Mouse (Mus musculus): ENCODE data around the gene Blm. TPM values are rescaled to one million over a fixed set of nuclear protein-coding genes. Genes with fewer than 3 reads are reported as not detected.

The Blm gene
- polyA plus RNA-seq, 1 experiment from 2014 or later: 27.0 TPM

DNA sequence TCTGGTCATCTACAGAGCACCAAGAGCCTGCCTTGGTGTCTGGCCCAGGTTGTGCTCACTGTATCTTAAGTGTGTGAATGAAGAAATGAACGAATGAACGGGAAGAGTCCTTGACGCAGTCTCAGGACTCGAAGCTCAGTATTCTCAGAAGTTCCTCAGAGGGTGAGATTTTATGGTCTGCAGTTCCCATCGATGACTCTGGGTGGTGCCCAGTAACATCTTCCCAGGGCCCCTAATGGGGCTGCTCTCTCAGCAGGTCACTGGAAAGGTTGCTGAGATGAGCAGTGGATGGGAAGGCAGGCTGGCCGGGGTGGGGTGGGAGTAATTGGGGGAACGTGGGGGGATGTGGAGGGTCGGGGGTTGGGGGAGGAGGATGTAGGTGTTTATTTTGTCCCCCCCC is 23.2 kb upstream of the Blm start:
- Histone ChIP-seq H3K4me2 (replicated peaks) (no peak overlapping the region), H3K36me3 (no peaks in the 10 kb centered on the region), H3K4me3 (no peak overlapping the region), H3K4me1 (no peaks in the 10 kb centered on the region), H3K9me3 (no peaks in the 10 kb centered on the region), H3K9ac (no peak overlapping the region), H3K27me3 (replicated peaks) (no peaks in the 10 kb centered on the region), H3K27ac (no peak overlapping the region)
- WGBS: 45% methylated on average over 8 of the region's 8 CpGs
- no peak for ATAC-seq (ENCODE audit: low FRiP score, low read depth)

- H3K36me3 ChIP-seq: no peaks in the 10 kb centered on the region
- no peaks in the 10 kb centered on the region for H3K9me3 ChIP-seq
- no peaks in the 10 kb centered on the region for H3K4me1 ChIP-seq
- no peak overlapping the region for H3K4me3 ChIP-seq
- ATAC-seq (ENCODE audit: low FRiP score, low read depth): no peak
- no peaks in the 10 kb centered on the region for H3K27me3 ChIP-seq (replicated peaks)
- H3K9ac ChIP-seq: no peak overlapping the region
- H3K27ac ChIP-seq: no peak overlapping the region
- WGBS: 89% methylated on average over 4 of the region's 4 CpGs
- no peak overlapping the region for H3K4me2 ChIP-seq (replicated peaks)
Measured at GRCm38 (mm10) chr7:80557161-80557560, 22.2 kb upstream of the Blm start.

- Histone ChIP-seq H3K27me3 (replicated peaks) (no peaks in the 10 kb centered on the region), H3K4me1 (no peaks in the 10 kb centered on the region), H3K4me2 (replicated peaks) (no peak overlapping the region), H3K36me3 (no peaks in the 10 kb centered on the region), H3K27ac (no peak overlapping the region), H3K9me3 (no peaks in the 10 kb centered on the region), H3K9ac (no peak overlapping the region), H3K4me3 (no peak overlapping the region)
- WGBS: 92% methylated on average over 3 of the region's 3 CpGs
- no peak for ATAC-seq (ENCODE audit: low FRiP score, low read depth)
Measured at GRCm38 (mm10) chr7:80556166-80556565, 21.2 kb upstream of the Blm start.

- Histone ChIP-seq H3K36me3 (no peaks in the 10 kb centered on the region), H3K4me2 (replicated peaks) (no peak overlapping the region), H3K4me3 (no peak overlapping the region), H3K27ac (no peak overlapping the region), H3K27me3 (replicated peaks) (no peaks in the 10 kb centered on the region), H3K4me1 (no peaks in the 10 kb centered on the region), H3K9me3 (no peaks in the 10 kb centered on the region), H3K9ac (no peak overlapping the region)
- WGBS: 71% methylated on average over 3 of the region's 3 CpGs
- no peak for ATAC-seq (ENCODE audit: low FRiP score, low read depth)
Measured at GRCm38 (mm10) chr7:80555146-80555545, 20.2 kb upstream of the Blm start.

DNA sequence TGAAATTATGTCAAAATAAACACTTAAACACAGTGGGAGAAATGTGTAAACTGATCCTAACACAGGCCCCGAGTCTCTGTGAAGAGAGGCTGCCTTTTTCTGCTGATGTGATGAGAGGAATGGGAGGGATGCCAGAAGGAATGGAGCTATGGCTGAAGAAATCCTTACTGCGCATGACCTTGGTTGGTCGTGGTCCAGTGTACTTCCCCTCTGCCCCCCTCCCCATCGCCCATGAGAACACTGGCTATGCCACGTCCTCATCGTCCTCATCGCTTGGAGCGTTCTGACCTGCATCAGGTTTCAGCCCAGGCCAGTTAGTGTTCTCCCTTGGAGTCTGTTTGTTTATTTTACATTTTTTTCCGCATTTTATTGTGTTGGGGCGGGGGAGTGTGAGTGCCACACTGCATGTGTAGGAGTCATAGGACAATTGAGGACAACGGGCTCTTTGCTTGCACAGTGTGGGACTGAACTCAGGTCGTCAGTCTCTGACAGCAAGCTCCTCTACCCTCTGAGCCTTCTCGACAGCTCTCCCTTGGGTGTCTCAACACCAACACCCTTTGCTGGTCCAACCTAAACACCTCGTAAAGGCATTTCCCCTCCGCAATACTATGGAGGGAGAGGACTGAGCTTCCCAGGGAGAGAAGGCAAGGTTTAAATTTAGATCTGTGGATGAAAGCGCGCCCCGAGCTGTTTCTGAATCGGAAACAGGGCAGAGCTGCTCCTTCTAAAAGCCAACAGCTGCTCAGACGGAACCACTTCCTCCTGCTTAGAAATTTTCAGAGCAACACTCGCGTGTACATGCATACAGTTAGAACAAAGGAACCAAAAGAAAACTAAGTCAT is 19.5 kb upstream of the Blm start:
- H3K4me3 ChIP-seq: no peak overlapping the region
- WGBS: 75% methylated on average over 22 of the region's 22 CpGs
- H3K27ac ChIP-seq: no peak overlapping the region
- H3K4me2 ChIP-seq (replicated peaks): no peak overlapping the region
- ATAC-seq (ENCODE audit: low FRiP score, low read depth): no peak
- H3K27me3 ChIP-seq (replicated peaks): no peaks in the 10 kb centered on the region
- no peak overlapping the region for H3K9ac ChIP-seq
- no peaks in the 10 kb centered on the region for H3K36me3 ChIP-seq
- H3K4me1 ChIP-seq: no peaks in the 10 kb centered on the region
- no peaks in the 10 kb centered on the region for H3K9me3 ChIP-seq

- Histone ChIP-seq H3K4me3 (no peak overlapping the region), H3K36me3 (no peaks in the 10 kb centered on the region), H3K27ac (no peak overlapping the region), H3K27me3 (replicated peaks) (no peaks in the 10 kb centered on the region), H3K9ac (no peak overlapping the region), H3K4me1 (no peaks in the 10 kb centered on the region), H3K4me2 (replicated peaks) (no peak overlapping the region), H3K9me3 (no peaks in the 10 kb centered on the region)
- WGBS: 85% methylated on average over 7 of the region's 7 CpGs
- ATAC-seq (ENCODE audit: low FRiP score, low read depth): no peak
Measured at GRCm38 (mm10) chr7:80548513-80549260, 13.8 kb upstream of the Blm start.

GRCm38 (mm10) chr7:80542139-80542831 is 7.4 kb upstream of the Blm start:
- Histone ChIP-seq H3K9ac (no peak overlapping the region), H3K4me3 (no peak overlapping the region), H3K27ac (no peak overlapping the region), H3K4me1 (no peaks in the 10 kb centered on the region), H3K36me3 (no peaks in the 10 kb centered on the region), H3K4me2 (replicated peaks) (no peak overlapping the region), H3K9me3 (no peaks in the 10 kb centered on the region), H3K27me3 (replicated peaks) (no peaks in the 10 kb centered on the region)
- 87% methylated on average over 7 of the region's 7 CpGs for WGBS
- ATAC-seq (ENCODE audit: low FRiP score, low read depth): no peak

- no peaks in the 10 kb centered on the region for H3K27me3 ChIP-seq (replicated peaks)
- 68% methylated on average over 5 of the region's 5 CpGs for WGBS
- H3K27ac ChIP-seq: no peak overlapping the region
- ATAC-seq (ENCODE audit: low FRiP score, low read depth): no peak
- no peaks in the 10 kb centered on the region for H3K36me3 ChIP-seq
- H3K4me2 ChIP-seq (replicated peaks): no peak overlapping the region
- H3K9ac ChIP-seq: no peak overlapping the region
- no peaks in the 10 kb centered on the region for H3K9me3 ChIP-seq
- H3K4me1 ChIP-seq: 0 out of 2 replicates have a peak, but pooled peaks cover 2% of the 10 kb centered on the region
- H3K4me3 ChIP-seq: no peak overlapping the region
Measured at GRCm38 (mm10) chr7:80539581-80539980, 4.7 kb upstream of the Blm start.

- peak overlapping the region; percentile 72 for H3K9ac ChIP-seq
- WGBS: 1% methylated on average over 32 of the region's 32 CpGs
- H3K36me3 ChIP-seq: no peaks in the 10 kb centered on the region
- peak overlapping the region; percentile 73 for H3K4me3 ChIP-seq
- H3K4me2 ChIP-seq (replicated peaks): peak overlapping the region; percentile 96
- ATAC-seq (ENCODE audit: low FRiP score, low read depth): peak; percentile 18
- peaks cover 13% of the 10 kb centered on the region for H3K4me1 ChIP-seq
- no peaks in the 10 kb centered on the region for H3K9me3 ChIP-seq
- H3K27ac ChIP-seq: no peak overlapping the region
- H3K27me3 ChIP-seq (replicated peaks): no peaks in the 10 kb centered on the region
Measured at GRCm38 (mm10) chr7:80534291-80535008, 469 bp downstream of the Blm start.

DNA sequence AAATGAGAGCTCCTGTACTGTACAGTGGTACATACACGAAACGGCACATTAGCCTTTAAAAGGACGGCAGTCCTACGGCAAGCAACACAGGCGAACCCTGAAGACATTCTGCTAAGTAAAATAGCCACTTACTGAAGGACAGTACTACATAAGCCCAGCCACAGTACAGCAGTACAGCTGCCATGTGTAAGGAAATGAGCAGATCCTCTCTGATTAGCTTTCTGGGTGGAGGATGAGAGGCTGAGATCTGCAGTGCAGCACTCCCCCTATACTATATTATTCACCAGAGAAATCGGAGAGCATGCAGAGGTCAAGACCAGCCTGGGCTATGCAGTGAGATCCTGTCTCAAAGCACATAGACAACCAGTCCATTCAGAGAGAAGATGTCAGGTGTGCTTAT is 3.8 kb downstream of the Blm start:
- Histone ChIP-seq H3K4me1 (peaks cover 13% of the 10 kb centered on the region), H3K36me3 (no peaks in the 10 kb centered on the region), H3K9ac (no peak overlapping the region), H3K27ac (no peak overlapping the region), H3K4me3 (no peak overlapping the region), H3K4me2 (replicated peaks) (no peak overlapping the region), H3K27me3 (replicated peaks) (no peaks in the 10 kb centered on the region), H3K9me3 (no peaks in the 10 kb centered on the region)
- WGBS: 92% methylated on average over 6 of the region's 6 CpGs
- no peak for ATAC-seq (ENCODE audit: low FRiP score, low read depth)

DNA sequence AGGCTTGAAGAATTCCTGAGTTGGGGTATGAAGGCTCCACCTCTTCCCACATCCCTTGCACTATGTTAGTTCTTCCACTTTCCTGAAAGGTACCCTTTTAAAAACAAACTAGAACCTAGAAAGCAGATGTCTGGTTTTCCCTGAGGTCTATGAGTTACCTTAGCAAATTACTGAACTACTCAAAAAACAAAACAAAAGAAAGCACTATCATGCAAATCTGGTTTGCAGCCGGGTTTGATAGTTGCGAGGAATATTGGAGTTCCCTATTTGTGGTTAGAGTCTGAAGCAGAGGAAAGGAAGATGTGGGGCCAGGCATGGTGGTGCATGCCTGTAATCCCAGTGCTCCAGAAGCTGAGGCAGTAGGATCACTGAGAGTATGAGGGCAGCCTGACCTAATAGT is 4.3 kb downstream of the Blm start:
- ATAC-seq (ENCODE audit: low FRiP score, low read depth): no peak
- Histone ChIP-seq H3K36me3 (no peaks in the 10 kb centered on the region), H3K27me3 (replicated peaks) (no peaks in the 10 kb centered on the region), H3K9me3 (no peaks in the 10 kb centered on the region), H3K27ac (no peak overlapping the region), H3K4me2 (replicated peaks) (no peak overlapping the region), H3K9ac (no peak overlapping the region), H3K4me3 (no peak overlapping the region), H3K4me1 (peaks cover 13% of the 10 kb centered on the region)
- WGBS: 90% methylated on average over 2 of the region's 2 CpGs

DNA sequence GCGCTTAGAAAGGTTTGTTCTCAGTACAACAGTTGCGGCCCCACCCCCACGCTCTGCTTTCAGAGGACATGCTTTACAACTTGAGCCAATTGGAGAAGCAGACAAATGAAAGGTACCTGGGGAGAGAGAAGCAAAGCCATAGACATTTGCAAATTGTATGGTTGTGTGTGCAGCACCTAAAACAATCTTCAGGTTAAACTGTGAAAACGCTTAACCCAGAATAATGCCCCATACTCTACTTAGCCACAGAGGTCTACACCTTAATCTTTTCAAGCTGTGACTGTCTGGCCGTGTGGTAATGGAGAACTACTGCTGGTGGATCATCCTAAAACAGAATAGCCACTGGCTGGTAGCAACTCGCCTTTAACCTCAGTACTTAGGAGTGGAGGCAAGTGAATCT is 8.2 kb downstream of the Blm start:
- Histone ChIP-seq H3K27me3 (replicated peaks) (no peaks in the 10 kb centered on the region), H3K36me3 (no peaks in the 10 kb centered on the region), H3K4me2 (replicated peaks) (no peak overlapping the region), H3K4me3 (no peak overlapping the region), H3K27ac (no peak overlapping the region), H3K9me3 (no peaks in the 10 kb centered on the region), H3K9ac (no peak overlapping the region), H3K4me1 (no peaks in the 10 kb centered on the region)
- no peak for ATAC-seq (ENCODE audit: low FRiP score, low read depth)
- WGBS: 67% methylated on average over 6 of the region's 6 CpGs

Measured in neural tube, embryonic 12.5 days (tissue).